ENCODE assay signal across 23 mouse cellular contexts in genomic region chr4:87332968-87333367, GRCm38 (mm10).
"Had no signal": no experiment of that assay in that cellular context is flagged by ENCODE, and none has a peak within 500 bp of the region (broad histone marks: within the 10 kb centered on the region; RNA-seq: fewer than 3 reads in every experiment).

No protein-coding gene starts in this region.

- H3K27ac ChIP-seq: kidney, postnatal 0 days; left cerebral cortex, adult 2 months; limb, embryonic 12.5 days; limb, embryonic 15.5 days; liver, embryonic 14.5 days; midbrain, embryonic 10.5 days; stomach, postnatal 0 days had no signal

- H3K4me2 ChIP-seq: limb, embryonic 12.5 days; limb, embryonic 15.5 days; liver, embryonic 11.5 days; lung, embryonic 14.5 days had no signal

- H3K9me3 ChIP-seq: limb, embryonic 12.5 days; limb, embryonic 15.5 days; megakaryocyte, embryonic 14.5 days; midbrain, embryonic 10.5 days had no signal

- ATAC-seq: intestine, postnatal 0 days; liver, postnatal 0 days had no signal

- H3K4me3 ChIP-seq: left cerebral cortex, adult 2 months; limb, embryonic 12.5 days; limb, embryonic 15.5 days; megakaryocyte, embryonic 14.5 days; midbrain, embryonic 10.5 days had no signal

- H3K36me3 ChIP-seq: limb, embryonic 12.5 days; limb, embryonic 15.5 days; midbrain, embryonic 10.5 days had no signal

- H3K4me1 ChIP-seq: limb, embryonic 12.5 days; limb, embryonic 15.5 days; megakaryocyte, embryonic 14.5 days; midbrain, embryonic 10.5 days had no signal

- H3K27me3 ChIP-seq: limb, embryonic 12.5 days; limb, embryonic 15.5 days; megakaryocyte, embryonic 14.5 days had no signal

- H3K9ac ChIP-seq: limb, embryonic 12.5 days; limb, embryonic 15.5 days; liver, embryonic 14.5 days; liver, postnatal 0 days; lung, embryonic 14.5 days had no signal

- DNase-seq: kidney, adult 2 months; kidney, postnatal 25 days; layer of hippocampus, postnatal 36 days; left cerebral cortex, postnatal 4 days; liver, postnatal 0 days; lung, embryonic 14.5 days; lung, postnatal 10 days; lung, postnatal 36 days; midbrain, embryonic 14.5 days; right cerebral cortex, adult 18-20 months; right cerebral cortex, postnatal 14 days; right cerebral cortex, postnatal 4 days; thymus, postnatal 25 days had no signal
